Comparison of ENCODE assay signal across 9 mouse cellular contexts in the genomic region with DNA sequence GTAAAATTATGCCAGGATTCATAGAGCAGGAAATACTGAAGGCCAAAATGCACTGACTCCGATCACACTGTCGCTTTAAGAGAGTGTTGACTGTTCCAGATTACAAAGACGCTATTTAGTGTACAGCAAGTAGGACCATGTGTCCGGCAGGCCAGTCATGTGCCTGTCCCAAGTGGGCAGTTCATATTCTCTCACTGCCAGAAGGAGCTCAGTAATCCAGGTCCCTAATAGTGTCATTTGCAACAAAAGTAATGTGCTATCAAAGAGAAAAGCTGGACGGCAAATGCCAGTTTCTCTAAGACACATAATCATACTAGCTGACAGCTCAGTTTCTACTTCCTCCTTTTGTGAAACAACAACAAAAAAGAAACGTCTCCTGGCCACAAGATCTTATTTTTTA. TPM values are rescaled to one million over a fixed set of nuclear protein-coding genes. Genes with fewer than 3 reads are reported as not detected.
A peak's percentile ranks its signal among the peaks of the same experiment; 100 is the strongest.
DNase-seq lines count a peak whose midpoint lies in the region; ATAC-seq lines count a peak whose summit lies in the region.
"Had no signal": no experiment of that assay in that cellular context is flagged by ENCODE, and none has a peak within 500 bp of the region (broad histone marks: within the 10 kb centered on the region; RNA-seq: fewer than 3 reads in every experiment).

No protein-coding gene starts in this region.

- H3K27me3 ChIP-seq in hindbrain, embryonic 10.5 days (ENCODE audit: insufficient read depth, poor library complexity, severe bottlenecking), result no peaks in the 10 kb centered on the region
- H3K27me3 ChIP-seq in hindbrain, embryonic 11.5 days (ENCODE audit: control insufficient read depth, insufficient read depth, low read length), result no peaks in the 10 kb centered on the region
- H3K27me3 ChIP-seq in embryonic facial prominence, embryonic 14.5 days (replicated peaks; ENCODE audit: control insufficient read depth, insufficient read depth, low read length), result no peaks in the 10 kb centered on the region
- no peaks in the 10 kb centered on the region for H3K27me3 ChIP-seq in hindbrain, embryonic 16.5 days (replicated peaks; ENCODE audit: control insufficient read depth, insufficient read depth, low read length)
- no peaks in the 10 kb centered on the region for H3K27me3 ChIP-seq in liver, embryonic 16.5 days (ENCODE audit: control insufficient read depth, insufficient read depth, low read depth, low read length)
- H3K27me3 ChIP-seq: Patski had no signal

- peak overlapping the region; percentile 23; the same call in 1 of the 2 replicates for H3K27ac ChIP-seq in hindbrain, embryonic 10.5 days
- H3K27ac ChIP-seq in hindbrain, embryonic 11.5 days (ENCODE audit: low read depth, low read length), result no peak overlapping the region
- H3K27ac ChIP-seq in embryonic facial prominence, embryonic 14.5 days (replicated peaks; ENCODE audit: low read depth, low read length), result no peak overlapping the region; the same call in 1 of the 2 replicates
- no peak overlapping the region for H3K27ac ChIP-seq in hindbrain, embryonic 16.5 days (ENCODE audit: low read depth, low read length)
- H3K27ac ChIP-seq in liver, embryonic 16.5 days (ENCODE audit: low read length), result peak overlapping the region; percentile 90

- peak overlapping the region; percentile 93; the same call in 1 of the 2 replicates for H3K4me3 ChIP-seq in hindbrain, embryonic 10.5 days
- H3K4me3 ChIP-seq in hindbrain, embryonic 11.5 days (ENCODE audit: low read depth, low read length), result no peak overlapping the region
- peak overlapping the region; percentile 96 for H3K4me3 ChIP-seq in embryonic facial prominence, embryonic 14.5 days (ENCODE audit: low read depth, low read length)
- no peak overlapping the region for H3K4me3 ChIP-seq in hindbrain, embryonic 16.5 days (ENCODE audit: low read length)
- H3K4me3 ChIP-seq in liver, embryonic 16.5 days (ENCODE audit: low read depth, low read length), result peak overlapping the region; percentile 81

- H3K4me1 ChIP-seq in hindbrain, embryonic 10.5 days (replicated peaks), result peaks cover 61% of the 10 kb centered on the region
- H3K4me1 ChIP-seq in hindbrain, embryonic 11.5 days (replicated peaks; ENCODE audit: control insufficient read depth, insufficient read depth, low read length), result 0 out of 2 replicates have a peak, but pooled peaks cover 3% of the 10 kb centered on the region
- peaks cover 33% of the 10 kb centered on the region for H3K4me1 ChIP-seq in embryonic facial prominence, embryonic 14.5 days (ENCODE audit: control insufficient read depth, insufficient read depth, low read length)
- peaks cover 24% of the 10 kb centered on the region for H3K4me1 ChIP-seq in hindbrain, embryonic 16.5 days (ENCODE audit: control insufficient read depth, insufficient read depth, low read depth, low read length)
- peaks cover 45% of the 10 kb centered on the region for H3K4me1 ChIP-seq in liver, embryonic 16.5 days (ENCODE audit: control insufficient read depth, low read depth, low read length)

- H3K36me3 ChIP-seq in hindbrain, embryonic 10.5 days, result no peaks in the 10 kb centered on the region
- no peaks in the 10 kb centered on the region for H3K36me3 ChIP-seq in hindbrain, embryonic 11.5 days (ENCODE audit: control insufficient read depth, insufficient read depth, low read length)
- H3K36me3 ChIP-seq in embryonic facial prominence, embryonic 14.5 days (ENCODE audit: control insufficient read depth, insufficient read depth, low read length), result no peaks in the 10 kb centered on the region
- no peaks in the 10 kb centered on the region for H3K36me3 ChIP-seq in hindbrain, embryonic 16.5 days (ENCODE audit: control insufficient read depth, insufficient read depth, low read length)
- H3K36me3 ChIP-seq in liver, embryonic 16.5 days (ENCODE audit: control insufficient read depth, insufficient read depth), result no peaks in the 10 kb centered on the region

- no peak for DNase-seq in hindbrain, embryonic 10.5 days (ENCODE audit: low spot score)
- DNase-seq in hindbrain, embryonic 11.5 days (ENCODE audit: low spot score), result no peak
- peak; percentile 24 for DNase-seq in embryonic facial prominence, embryonic 14.5 days (ENCODE audit: low spot score)
- peak; percentile 10 to 36 for DNase-seq in spleen, postnatal 36 days (ENCODE audit: low spot score in 2 of 2)
- no peak for DNase-seq in right cerebral cortex, postnatal 36 days (ENCODE audit: low spot score in 2 of 2)
- no peak for DNase-seq in ovary, postnatal 10 days (ENCODE audit: low spot score)

- no peaks in the 10 kb centered on the region for H3K9me3 ChIP-seq in hindbrain, embryonic 10.5 days
- H3K9me3 ChIP-seq in hindbrain, embryonic 11.5 days (ENCODE audit: control insufficient read depth, low read length), result no peaks in the 10 kb centered on the region
- no peaks in the 10 kb centered on the region for H3K9me3 ChIP-seq in embryonic facial prominence, embryonic 14.5 days (ENCODE audit: control insufficient read depth, low read length)
- H3K9me3 ChIP-seq in hindbrain, embryonic 16.5 days (ENCODE audit: control insufficient read depth, low read length), result no peaks in the 10 kb centered on the region
- H3K9me3 ChIP-seq in liver, embryonic 16.5 days (replicated peaks; ENCODE audit: control insufficient read depth, low read length), result no peaks in the 10 kb centered on the region

- ATAC-seq in hindbrain, embryonic 11.5 days (ENCODE audit: low FRiP score), result no peak
- ATAC-seq in embryonic facial prominence, embryonic 14.5 days (ENCODE audit: low read depth), result no peak
- no peak for ATAC-seq in hindbrain, embryonic 16.5 days
- no peak for ATAC-seq in liver, embryonic 16.5 days (ENCODE audit: low read depth)
- ATAC-seq: Patski had no signal

- 47% methylated on average over 6 of the region's 6 CpGs for WGBS in hindbrain, embryonic 10.5 days
- WGBS in hindbrain, embryonic 11.5 days, result 40% methylated on average over 6 of the region's 6 CpGs
- WGBS in embryonic facial prominence, embryonic 14.5 days, result 25% methylated on average over 6 of the region's 6 CpGs
- 22% methylated on average over 6 of the region's 6 CpGs for WGBS in hindbrain, embryonic 16.5 days
- WGBS in liver, embryonic 16.5 days (ENCODE audit: insufficient replicate concordance), result 14% methylated on average over 6 of the region's 6 CpGs

- no peak overlapping the region for H3K4me2 ChIP-seq in hindbrain, embryonic 11.5 days (replicated peaks; ENCODE audit: low read depth, low read length)
- peak overlapping the region; percentile 83 for H3K4me2 ChIP-seq in embryonic facial prominence, embryonic 14.5 days (ENCODE audit: low read depth, low read length)
- H3K4me2 ChIP-seq in hindbrain, embryonic 16.5 days (ENCODE audit: low read length), result peak overlapping the region; percentile 78
- peak overlapping the region; percentile 100 for H3K4me2 ChIP-seq in liver, embryonic 16.5 days (ENCODE audit: low read depth, low read length)

- H3K9ac ChIP-seq in hindbrain, embryonic 11.5 days (ENCODE audit: low read depth, low read length), result no peak overlapping the region
- H3K9ac ChIP-seq in embryonic facial prominence, embryonic 14.5 days (ENCODE audit: low read depth, low read length), result 0 out of 2 replicates have a peak overlapping the region, but pooled peaks have one; percentile 2
- H3K9ac ChIP-seq in hindbrain, embryonic 16.5 days (ENCODE audit: low read depth, low read length), result no peak overlapping the region
- peak overlapping the region; percentile 65 for H3K9ac ChIP-seq in liver, embryonic 16.5 days (ENCODE audit: low read depth, low read length)

RNA-seq across cellular contexts. Expression of a gene that starts 1.3 kb away (rescaled TPM):
- polyA plus RNA-seq in hindbrain, embryonic 10.5 days (2016; fragmentation: Nextera tagmentation; extraction: Ambion mirVana), result 299 and 375 TPM in 2 replicates
- polyA plus RNA-seq in hindbrain, embryonic 11.5 days (2014; fragmentation: Nextera tagmentation; extraction: Ambion mirVana), result 340 and 415 TPM in 2 replicates
- 221 and 236 TPM in 2 replicates for polyA plus RNA-seq in embryonic facial prominence, embryonic 14.5 days (2014; fragmentation: Nextera tagmentation; extraction: Ambion mirVana)
- polyA plus RNA-seq in hindbrain, embryonic 16.5 days (2015; fragmentation: Nextera tagmentation; extraction: Ambion mirVana), result 195 and 223 TPM in 2 replicates
- polyA plus RNA-seq in liver, embryonic 16.5 days (2015; fragmentation: Nextera tagmentation; extraction: Ambion mirVana), result 77.1 and 78.5 TPM in 2 replicates

Comparison
In these comparisons a context has a peak if more than half of its experiments do, and no peak if none do; other contexts are left out.
1. H3K27ac ChIP-seq: peak in hindbrain, embryonic 10.5 days (single experiment) and liver, embryonic 16.5 days (single experiment); none in hindbrain, embryonic 11.5 days (single experiment), embryonic facial prominence, embryonic 14.5 days (single experiment) and hindbrain, embryonic 16.5 days (single experiment).
2. H3K4me3 ChIP-seq: peak in hindbrain, embryonic 10.5 days (single experiment), embryonic facial prominence, embryonic 14.5 days (single experiment) and liver, embryonic 16.5 days (single experiment); none in hindbrain, embryonic 11.5 days (single experiment) and hindbrain, embryonic 16.5 days (single experiment).
3. DNase-seq: peak in embryonic facial prominence, embryonic 14.5 days (single experiment) and spleen, postnatal 36 days (2 of 2); none in hindbrain, embryonic 10.5 days (single experiment), hindbrain, embryonic 11.5 days (single experiment), right cerebral cortex, postnatal 36 days (0 of 2) and ovary, postnatal 10 days (single experiment).
4. H3K9ac ChIP-seq: peak in embryonic facial prominence, embryonic 14.5 days (single experiment) and liver, embryonic 16.5 days (single experiment); none in hindbrain, embryonic 11.5 days (single experiment) and hindbrain, embryonic 16.5 days (single experiment).